Mouse (Mus musculus) ovary, adult 2 months (tissue): ENCODE data around the gene Efhc1. TPM values are rescaled to one million over a fixed set of nuclear protein-coding genes. Genes with fewer than 3 reads are reported as not detected.

Experiments
- polyA plus RNA-seq: library from polyadenylated mRNA; depleted of rRNA; stranded (reverse); fragments of >200 nt; gene quantifications from 2 replicates; pipeline ENCODE4 v1.2.3, GENCODE M21; 2012; rRNA removed

Gene Efhc1
- polyA plus RNA-seq: 19.9 and 58.7 TPM in 2 replicates

GRCm38 (mm10) chr1:20951300-20951763, at the start of gene Efhc1:
TSS of gene Efhc1 (plus strand) at chr1:20951626.

Other genes starting within 250 kb of the Efhc1 start
- gene Il17a, start 220.7 kb upstream of the Efhc1 start, polyA plus RNA-seq: not detected in 2 replicates
- 0.31 and 1.0 TPM in 2 replicates for gene Il17f, start 161.0 kb upstream of the Efhc1 start, polyA plus RNA-seq
- gene Mcm3, start 131.3 kb upstream of the Efhc1 start, polyA plus RNA-seq: 12.1 and 20.5 TPM in 2 replicates
- gene Paqr8, start 61.0 kb upstream of the Efhc1 start, polyA plus RNA-seq: 62.2 and 63.4 TPM in 2 replicates
- gene Tram2, start 127.6 kb downstream of the Efhc1 start, polyA plus RNA-seq: 15.5 and 23.1 TPM in 2 replicates